Mouse (Mus musculus): ENCODE data around the gene H2-M10.4. TPM values are rescaled to one million over a fixed set of nuclear protein-coding genes. Genes with fewer than 3 reads are reported as not detected.

H2-M10.4 gene
- polyA plus RNA-seq, 1 experiment from 2014 or later = not detected

GRCm38 (mm10) chr17:36418091-36418754, 43.9 kb downstream of the H2-M10.4 start:
- Histone ChIP-seq H3K9ac (ENCODE audit: low read length) (no peak overlapping the region), H3K4me3 (ENCODE audit: control insufficient read depth in 1 of 2, insufficient read depth in 1 of 2, low read depth in 1 of 2, low read length in 2 of 2) (no peak overlapping the region), H3K4me2 (ENCODE audit: low read length) (no peak overlapping the region), H3K9me3 (ENCODE audit: control insufficient read depth, low read length) (no peaks in the 10 kb centered on the region; the same call in 1 of the 2 replicates), H3K27me3 (ENCODE audit: control insufficient read depth, insufficient read depth, low read length) (no peaks in the 10 kb centered on the region), H3K36me3 (ENCODE audit: control insufficient read depth, insufficient read depth, low read length) (no peaks in the 10 kb centered on the region), H3K27ac (replicated peaks in 1 of 2; ENCODE audit: control insufficient read depth in 1 of 2, insufficient read depth in 1 of 2, low read depth in 2 of 2, low read length in 2 of 2) (no peak overlapping the region), H3K4me1 (ENCODE audit: control insufficient read depth in 2 of 2, insufficient read depth in 2 of 2, low read length in 2 of 2) (no peaks in the 10 kb centered on the region)
- no peak for ATAC-seq (ENCODE audit: insufficient number of reproducible peaks, insufficient read depth, low FRiP score, low read depth)
- 23% methylated on average over 4 of the region's 4 CpGs for WGBS

GRCm38 (mm10) chr17:36417416-36417815, 44.7 kb downstream of the H2-M10.4 start:
- Histone ChIP-seq H3K4me2 (ENCODE audit: low read length) (no peak overlapping the region), H3K9ac (ENCODE audit: low read length) (no peak overlapping the region), H3K36me3 (ENCODE audit: control insufficient read depth, insufficient read depth, low read length) (no peaks in the 10 kb centered on the region), H3K4me3 (ENCODE audit: control insufficient read depth in 1 of 2, insufficient read depth in 1 of 2, low read depth in 1 of 2, low read length in 2 of 2) (no peak overlapping the region), H3K27ac (replicated peaks in 1 of 2; ENCODE audit: control insufficient read depth in 1 of 2, insufficient read depth in 1 of 2, low read depth in 2 of 2, low read length in 2 of 2) (no peak overlapping the region), H3K4me1 (ENCODE audit: control insufficient read depth in 2 of 2, insufficient read depth in 2 of 2, low read length in 2 of 2) (no peaks in the 10 kb centered on the region), H3K27me3 (ENCODE audit: control insufficient read depth, insufficient read depth, low read length) (no peaks in the 10 kb centered on the region), H3K9me3 (ENCODE audit: control insufficient read depth, low read length) (no peaks in the 10 kb centered on the region; the same call in 1 of the 2 replicates)
- no peak for ATAC-seq (ENCODE audit: insufficient number of reproducible peaks, insufficient read depth, low FRiP score, low read depth)
- WGBS = 41% methylated on average over 2 of the region's 2 CpGs

- Histone ChIP-seq H3K4me2 (ENCODE audit: low read length) (no peak overlapping the region), H3K9ac (ENCODE audit: low read length) (no peak overlapping the region), H3K4me3 (ENCODE audit: control insufficient read depth in 1 of 2, insufficient read depth in 1 of 2, low read depth in 1 of 2, low read length in 2 of 2) (no peak overlapping the region), H3K27ac (replicated peaks in 1 of 2; ENCODE audit: control insufficient read depth in 1 of 2, insufficient read depth in 1 of 2, low read depth in 2 of 2, low read length in 2 of 2) (no peak overlapping the region), H3K27me3 (ENCODE audit: control insufficient read depth, insufficient read depth, low read length) (no peaks in the 10 kb centered on the region), H3K4me1 (ENCODE audit: control insufficient read depth in 2 of 2, insufficient read depth in 2 of 2, low read length in 2 of 2) (no peaks in the 10 kb centered on the region), H3K36me3 (ENCODE audit: control insufficient read depth, insufficient read depth, low read length) (no peaks in the 10 kb centered on the region), H3K9me3 (ENCODE audit: control insufficient read depth, low read length) (no peaks in the 10 kb centered on the region)
- ATAC-seq (ENCODE audit: insufficient number of reproducible peaks, insufficient read depth, low FRiP score, low read depth) = no peak
- 50% methylated on average over 1 of the region's 1 CpGs for WGBS
These were observed 46.7 kb downstream of the H2-M10.4 start for GRCm38 (mm10) chr17:36415407-36415806.

GRCm38 (mm10) chr17:36414361-36414760, 47.8 kb downstream of the H2-M10.4 start:
- WGBS = 63% methylated on average over 1 of the region's 1 CpGs
- Histone ChIP-seq H3K9me3 (ENCODE audit: control insufficient read depth, low read length) (no peaks in the 10 kb centered on the region), H3K4me2 (ENCODE audit: low read length) (no peak overlapping the region), H3K27me3 (ENCODE audit: control insufficient read depth, insufficient read depth, low read length) (no peaks in the 10 kb centered on the region), H3K36me3 (ENCODE audit: control insufficient read depth, insufficient read depth, low read length) (no peaks in the 10 kb centered on the region), H3K4me1 (ENCODE audit: control insufficient read depth in 2 of 2, insufficient read depth in 2 of 2, low read length in 2 of 2) (no peaks in the 10 kb centered on the region), H3K9ac (ENCODE audit: low read length) (no peak overlapping the region), H3K4me3 (ENCODE audit: control insufficient read depth in 1 of 2, insufficient read depth in 1 of 2, low read depth in 1 of 2, low read length in 2 of 2) (no peak overlapping the region), H3K27ac (replicated peaks in 1 of 2; ENCODE audit: control insufficient read depth in 1 of 2, insufficient read depth in 1 of 2, low read depth in 2 of 2, low read length in 2 of 2) (no peak overlapping the region)
- no peak for ATAC-seq (ENCODE audit: insufficient number of reproducible peaks, insufficient read depth, low FRiP score, low read depth)

Other genes starting within 250 kb of the H2-M10.4 start
- gene Rpp21, start 204.3 kb downstream of the H2-M10.4 start, polyA plus RNA-seq (2014; fragmentation: Nextera tagmentation; extraction: Ambion mirVana) = 108 and 111 TPM in 2 replicates
- gene Trim39, start 190.1 kb downstream of the H2-M10.4 start, polyA plus RNA-seq (2014; fragmentation: Nextera tagmentation; extraction: Ambion mirVana) = 8.7 and 9.5 TPM in 2 replicates
- gene H2-M10.2, start 175.8 kb downstream of the H2-M10.4 start, polyA plus RNA-seq (2014; fragmentation: Nextera tagmentation; extraction: Ambion mirVana) = not detected in 2 replicates
- gene H2-M10.1, start 136.2 kb downstream of the H2-M10.4 start, polyA plus RNA-seq (2014; fragmentation: Nextera tagmentation; extraction: Ambion mirVana) = not detected in 2 replicates
- gene H2-M10.3, start 93.9 kb downstream of the H2-M10.4 start, polyA plus RNA-seq (2014; fragmentation: Nextera tagmentation; extraction: Ambion mirVana) = not detected in 2 replicates
- not detected in 2 replicates for gene H2-M11, start 84.7 kb upstream of the H2-M10.4 start, polyA plus RNA-seq (2014; fragmentation: Nextera tagmentation; extraction: Ambion mirVana)
- gene H2-M9, start 180.3 kb upstream of the H2-M10.4 start, polyA plus RNA-seq (2014; fragmentation: Nextera tagmentation; extraction: Ambion mirVana) = not detected in 2 replicates
- not detected in 2 replicates for gene H2-M1, start 209.9 kb upstream of the H2-M10.4 start, polyA plus RNA-seq (2014; fragmentation: Nextera tagmentation; extraction: Ambion mirVana)